Mouse (Mus musculus) kidney, postnatal 0 days (tissue): Measurements from ENCODE around the gene Tepsin. TPM values are rescaled to one million over a fixed set of nuclear protein-coding genes. Genes with fewer than 3 reads are reported as not detected.

Source experiments
- ATAC-seq: fragments of 200-750 bp; cut with Nextera tagmentation; replicated peaks from 2 replicates; pipeline ENCODE4 v1.8.0; 2017; ENCODE audit warnings: low read depth, moderate number of reproducible peaks, moderate TSS enrichment, moderate library complexity; ENCODE audit not compliant: low FRiP score
- DNase-seq: peaks from one replicate; pipeline ENCODE4 v3.0.0-alpha.2; 2016; ENCODE audit warnings: low spot score
- H3K27ac ChIP-seq: fragments of 300-500 bp; sonication (generic); 2 replicates; pipeline ENCODE4 v1.5.1; 2014; ENCODE audit warnings: mild to moderate bottlenecking
- H3K27me3 ChIP-seq: fragments of 300-500 bp; sonication (generic); 2 replicates; pipeline ENCODE4 v1.6.1; 2014; ENCODE audit warnings: low read length, mixed read lengths; ENCODE audit not compliant: insufficient read depth
- H3K36me3 ChIP-seq: fragments of 300-500 bp; sonication (generic); 2 replicates; pipeline ENCODE4 v1.6.1; 2014; ENCODE audit warnings: low read length, mixed read lengths; ENCODE audit not compliant: insufficient read depth
- H3K4me1 ChIP-seq: fragments of 300-500 bp; sonication (generic); replicated peaks from 2 replicates; pipeline ENCODE4 v1.6.1; 2014; ENCODE audit warnings: antibody characterized with exemption, low read length, mixed read lengths; ENCODE audit not compliant: insufficient read depth
- H3K4me2 ChIP-seq: fragments of 300-500 bp; sonication (generic); 2 replicates; pipeline ENCODE4 v1.6.1; 2014; ENCODE audit warnings: mild to moderate bottlenecking, low read length, moderate library complexity, mixed read lengths
- H3K4me3 ChIP-seq: fragments of 300-500 bp; sonication (generic); replicated peaks from 2 replicates; pipeline ENCODE4 v1.5.1; 2014; ENCODE audit warnings: low read depth, low read length
- H3K9ac ChIP-seq: fragments of 300-500 bp; sonication (generic); 2 replicates; pipeline ENCODE4 v1.6.1; 2014; ENCODE audit warnings: low read depth, low read length
- H3K9me3 ChIP-seq: fragments of 300-500 bp; sonication (generic); replicated peaks from 2 replicates; pipeline ENCODE4 v1.6.1; 2016; ENCODE audit warnings: low read length, inconsistent platforms, mixed read lengths
- CTCF ChIP-seq: IDR thresholded peaks from 2 replicates; pipeline ENCODE4 v1.5.1; 2016; ENCODE audit warnings: antibody characterized with exemption, low read depth, mild to moderate bottlenecking, moderate library complexity
- WGBS: fragments of 180-500 bp; shearing (Covaris S2); extraction: QIAGEN DNeasy Blood & Tissue Kit; methylation state at CpG from one replicate; pipeline ENCODE4 v1.1.7; 2014; 5-methylcytosine and 5-hydroxymethylcytosine counted together
- polyA plus RNA-seq: library from polyadenylated mRNA; unstranded; fragments of >200 nt; fragmentation: Nextera tagmentation; extraction: Ambion mirVana; gene quantifications from 2 replicates; pipeline ENCODE4 v1.2.1, GENCODE M21; 2015

Gene Tepsin
- 10.8 and 12.1 TPM in 2 replicates for polyA plus RNA-seq

DNA sequence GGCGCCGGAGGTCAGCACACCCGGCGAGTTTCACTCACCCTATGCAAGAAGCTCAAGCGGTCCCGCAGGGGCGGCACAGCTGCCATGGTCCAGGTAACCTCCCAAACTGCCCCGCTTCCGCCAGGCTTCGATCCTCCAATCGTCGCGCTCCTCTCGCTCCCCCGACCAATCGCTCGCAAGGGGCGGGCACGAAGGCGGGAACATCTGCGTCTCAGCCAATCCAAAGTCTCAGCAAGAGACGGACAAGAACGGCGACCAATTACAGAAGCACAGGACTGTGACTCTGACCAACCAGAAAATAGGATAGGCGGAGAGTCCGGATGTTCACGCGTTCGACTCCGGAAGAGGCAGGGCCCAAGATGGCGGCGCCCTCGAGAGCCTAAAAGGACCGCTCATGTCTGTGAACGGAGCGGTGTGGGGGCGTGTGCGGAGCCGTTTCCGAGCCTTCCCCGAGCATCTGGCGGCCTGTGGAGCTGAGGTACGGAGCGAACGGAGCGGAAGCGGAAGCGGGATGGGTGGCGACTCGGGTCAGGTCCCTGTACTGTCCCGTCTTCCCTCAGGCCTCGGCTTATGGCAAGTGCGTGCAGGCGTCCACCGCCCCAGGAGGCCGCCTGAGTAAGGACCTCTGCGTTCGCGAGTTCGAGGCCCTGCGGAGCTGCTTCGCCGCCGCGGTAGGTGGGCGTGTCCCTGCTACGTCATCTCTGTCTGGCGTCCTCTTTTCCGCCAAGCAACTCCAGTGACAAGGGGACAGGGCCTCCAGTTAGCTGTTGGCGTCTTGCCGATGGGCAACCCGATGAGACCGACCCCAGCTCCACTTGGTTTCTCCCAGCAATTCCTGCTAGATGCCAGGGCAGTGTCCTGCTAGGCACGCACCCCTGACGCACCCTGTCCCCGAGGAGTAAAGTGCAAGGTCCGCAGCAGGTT is at the start of gene Tepsin, which contains the start of gene Ndufaf8:
Tepsin (minus strand) TSS at position 144 of the 924 bp plus-strand sequence.
Ndufaf8 (plus strand) TSS at position 341 of the 924 bp plus-strand sequence.
- Histone ChIP-seq H3K27ac (peak within 1 kb of the TSS; percentile 97), H3K9me3 (no peaks in the 10 kb centered on the region), H3K9ac (peak within 1 kb of the TSS; percentile 87), H3K27me3 (no peaks in the 10 kb centered on the region), H3K4me1 (peaks cover 21% of the 10 kb centered on the region), H3K4me2 (peak within 1 kb of the TSS; percentile 92), H3K36me3 (peaks cover 16% of the 10 kb centered on the region; the same call in 1 of the 2 replicates), H3K4me3 (peak within 1 kb of the TSS; percentile 86)
- under 1% methylated on average over 77 of the region's 77 CpGs for WGBS
- DNase-seq, result peak; percentile 98
- TF ChIP-seq CTCF, result peak; percentile 13; the same call in 1 of the 2 replicates
- peak; percentile 95 for ATAC-seq

GRCm38 (mm10) chr11:120143708-120144497 is 45.4 kb upstream of the Tepsin start:
- Histone ChIP-seq H3K27me3 (no peaks in the 10 kb centered on the region), H3K9me3 (no peaks in the 10 kb centered on the region), H3K9ac (0 out of 2 replicates have a peak overlapping the region, but pooled peaks have one; percentile 3), H3K4me2 (peak overlapping the region; percentile 11; the same call in 1 of the 2 replicates), H3K4me1 (peaks cover 40% of the 10 kb centered on the region), H3K4me3 (no peak overlapping the region), H3K27ac (peak overlapping the region; percentile 76), H3K36me3 (no peaks in the 10 kb centered on the region)
- 39% methylated on average over 13 of the region's 13 CpGs for WGBS
- ATAC-seq, result peak; percentile 77
- DNase-seq, result peak; percentile 88
- peak; percentile 9; the same call in 1 of the 2 replicates for TF ChIP-seq CTCF

GRCm38 (mm10) chr11:120142601-120143051 is 44.1 kb upstream of the Tepsin start:
- Histone ChIP-seq H3K4me3 (no peak overlapping the region), H3K9ac (no peak overlapping the region), H3K4me2 (0 out of 2 replicates have a peak overlapping the region, but pooled peaks have one; percentile 4), H3K36me3 (no peaks in the 10 kb centered on the region), H3K4me1 (peaks cover 37% of the 10 kb centered on the region), H3K9me3 (no peaks in the 10 kb centered on the region), H3K27ac (peak overlapping the region; percentile 76), H3K27me3 (no peaks in the 10 kb centered on the region)
- TF ChIP-seq CTCF, result peak; percentile 68
- DNase-seq, result peak; percentile 80
- 0 out of 2 replicates have a peak, but pooled peaks have one; percentile 14 for ATAC-seq
- 55% methylated on average over 3 of the region's 3 CpGs for WGBS

DNA sequence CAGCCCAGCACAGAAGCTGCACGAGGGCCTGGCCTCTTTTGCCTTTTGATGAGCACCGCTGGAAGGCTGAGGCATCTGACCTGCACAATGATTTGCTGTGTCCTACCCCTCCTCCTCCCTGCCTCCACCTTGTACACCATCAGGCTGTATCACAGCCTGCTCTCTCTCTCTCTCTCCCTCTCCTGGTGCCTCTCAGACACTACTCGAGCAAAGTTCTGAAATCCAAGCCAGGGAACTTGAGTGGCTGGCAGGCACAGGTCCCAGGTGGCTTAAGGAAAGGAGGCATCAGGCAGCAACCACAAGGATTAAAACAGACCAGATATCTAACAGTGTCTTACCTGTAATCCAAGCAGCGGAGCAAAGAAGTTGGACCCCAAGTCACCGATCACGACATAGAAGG is 41.7 kb upstream of the Tepsin start:
- 61% methylated on average over 6 of the region's 6 CpGs for WGBS
- peaks cover 40% of the 10 kb centered on the region for H3K4me1 ChIP-seq
- 0 out of 2 replicates have a peak, but pooled peaks cover under 1% of the 10 kb centered on the region for H3K36me3 ChIP-seq
- no peaks in the 10 kb centered on the region for H3K9me3 ChIP-seq
- H3K9ac ChIP-seq, result no peak overlapping the region
- no peak overlapping the region for H3K4me2 ChIP-seq
- DNase-seq, result no peak
- H3K27ac ChIP-seq, result no peak overlapping the region
- ATAC-seq, result no peak
- peak; percentile 38; the same call in 1 of the 2 replicates for TF ChIP-seq CTCF
- H3K4me3 ChIP-seq, result no peak overlapping the region
- no peaks in the 10 kb centered on the region for H3K27me3 ChIP-seq

DNA sequence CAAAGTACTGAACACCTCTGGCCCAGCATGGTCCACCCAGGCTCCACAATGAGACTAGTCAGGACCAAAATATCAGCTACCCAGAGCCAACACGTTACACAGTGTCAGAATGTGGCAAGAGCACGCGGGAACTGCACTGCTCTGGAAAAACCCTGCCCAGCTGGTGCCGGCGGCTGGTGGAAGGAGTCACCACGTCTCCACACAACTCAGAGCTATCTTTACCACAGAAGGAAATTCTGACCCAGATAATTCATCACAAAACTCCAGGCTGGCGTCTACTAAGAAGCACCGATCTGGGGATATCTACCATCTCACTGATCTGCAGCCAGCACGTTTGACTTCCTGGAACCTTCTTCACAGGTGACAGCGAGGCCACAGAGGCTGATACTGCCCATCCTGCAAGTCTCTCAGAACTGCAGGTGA is 40.8 kb upstream of the Tepsin start:
- Histone ChIP-seq H3K4me2 (no peak overlapping the region), H3K4me1 (peaks cover 33% of the 10 kb centered on the region)

More for the DNA sequence above, 40.8 kb upstream of the Tepsin start:
- DNase-seq (no peak), ATAC-seq (no peak)
- WGBS, result 70% methylated on average over 10 of the region's 10 CpGs
- TF ChIP-seq CTCF, result no peak
- Histone ChIP-seq H3K9ac (no peak overlapping the region), H3K4me3 (no peak overlapping the region), H3K36me3 (0 out of 2 replicates have a peak, but pooled peaks cover 10% of the 10 kb centered on the region), H3K27me3 (no peaks in the 10 kb centered on the region), H3K9me3 (no peaks in the 10 kb centered on the region), H3K27ac (no peak overlapping the region)
